Mouse (Mus musculus): ENCODE results near the gene Ice2.

Gene Ice2

DNA sequence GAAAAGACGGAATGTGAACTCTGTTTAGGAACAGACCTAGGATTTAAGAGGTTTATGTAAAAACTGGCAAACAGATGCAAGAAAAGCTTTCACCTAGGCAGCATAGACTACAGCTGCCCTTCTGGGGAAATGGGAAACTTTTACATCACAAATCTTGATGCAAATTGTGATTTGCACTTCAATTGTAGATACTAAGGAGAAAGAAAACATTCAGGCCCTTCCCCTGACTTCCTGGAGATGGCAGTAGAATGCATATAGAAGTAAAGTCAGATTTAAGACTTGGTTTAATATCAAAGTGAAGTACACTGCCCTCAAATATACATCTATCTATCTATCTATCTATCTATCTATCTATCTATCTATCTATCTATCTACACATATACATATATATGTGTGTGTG, 21.8 kb downstream of the Ice2 start:
- DNase-seq (ENCODE audit: low read depth): peak; percentile 54

DNA sequence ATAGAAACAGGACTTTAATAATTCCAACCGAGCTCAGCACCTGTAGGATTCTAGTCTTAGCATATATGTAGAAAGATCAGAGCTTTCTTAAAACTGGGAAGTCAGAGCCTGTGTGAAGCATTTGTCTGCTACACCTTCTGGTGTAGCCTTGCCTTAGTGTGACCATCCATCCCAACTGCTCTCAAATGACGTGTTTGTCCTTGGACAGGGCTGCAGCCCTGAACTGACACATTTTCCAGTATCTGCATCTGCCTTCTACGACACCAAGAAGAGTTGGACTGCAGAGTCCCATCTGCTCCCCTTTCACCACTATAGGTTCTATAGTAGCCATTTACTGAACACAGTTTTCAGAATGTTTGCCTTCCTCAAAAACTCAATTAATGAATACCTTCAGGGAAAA, 32.8 kb downstream of the Ice2 start:
- no peak for DNase-seq (ENCODE audit: low read depth)

GRCm38 (mm10) chr9:69431863-69432555, 34.3 kb downstream of the Ice2 start:
- no peak for DNase-seq (ENCODE audit: low read depth)

GRCm38 (mm10) chr9:69435194-69435593, 37.5 kb downstream of the Ice2 start:
- no peak for DNase-seq (ENCODE audit: low read depth)

GRCm38 (mm10) chr9:69435662-69436061, 38.0 kb downstream of the Ice2 start:
- DNase-seq (ENCODE audit: low read depth): no peak

GRCm38 (mm10) chr9:69439805-69440357, 42.2 kb downstream of the Ice2 start:
- DNase-seq (ENCODE audit: low read depth): peak; percentile 95

- peak; percentile 93 for DNase-seq (ENCODE audit: low read depth)
These were observed 44.8 kb downstream of the Ice2 start for GRCm38 (mm10) chr9:69442471-69443038.

DNA sequence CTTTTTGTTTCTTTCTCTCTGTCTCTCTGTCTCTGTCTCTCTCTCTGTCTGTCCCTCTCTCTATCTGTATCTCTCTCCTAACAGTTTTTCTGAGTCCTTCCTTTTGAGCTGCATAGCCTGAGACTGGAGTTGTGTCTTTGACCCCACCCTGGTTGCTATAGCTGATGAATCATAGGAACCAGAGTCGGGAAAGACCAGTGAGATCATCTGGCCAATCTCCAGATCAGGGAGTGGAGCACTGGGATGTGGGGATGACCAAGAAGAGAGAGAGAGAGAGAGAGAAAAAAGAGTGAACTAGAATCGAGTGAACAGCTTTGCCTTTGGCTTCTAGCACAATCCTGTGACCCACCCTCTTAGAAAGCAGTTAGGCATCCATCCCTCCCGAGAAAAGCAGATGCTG, 45.5 kb downstream of the Ice2 start:
- peak; percentile 76 for DNase-seq (ENCODE audit: low read depth)

DNA sequence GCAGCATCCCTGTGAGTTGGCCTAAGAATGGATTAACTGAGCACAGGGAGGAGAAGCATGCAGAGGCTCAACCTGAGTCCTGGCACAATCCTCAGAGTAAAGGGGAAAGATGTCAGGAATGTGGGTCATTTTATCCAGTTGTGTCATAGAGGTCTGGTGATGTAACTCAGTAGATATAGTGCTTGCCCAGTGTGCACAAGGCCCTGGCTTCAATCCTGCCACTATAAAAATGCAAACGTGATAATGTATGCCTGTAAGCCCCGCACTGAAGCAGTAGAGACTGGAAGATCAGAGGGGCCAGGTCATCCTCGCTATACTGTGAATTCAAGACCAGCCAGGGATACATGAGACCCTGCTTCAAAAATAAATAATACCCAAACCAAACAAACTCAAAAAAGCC, 51.1 kb downstream of the Ice2 start:
- DNase-seq (ENCODE audit: low read depth): no peak

DNA sequence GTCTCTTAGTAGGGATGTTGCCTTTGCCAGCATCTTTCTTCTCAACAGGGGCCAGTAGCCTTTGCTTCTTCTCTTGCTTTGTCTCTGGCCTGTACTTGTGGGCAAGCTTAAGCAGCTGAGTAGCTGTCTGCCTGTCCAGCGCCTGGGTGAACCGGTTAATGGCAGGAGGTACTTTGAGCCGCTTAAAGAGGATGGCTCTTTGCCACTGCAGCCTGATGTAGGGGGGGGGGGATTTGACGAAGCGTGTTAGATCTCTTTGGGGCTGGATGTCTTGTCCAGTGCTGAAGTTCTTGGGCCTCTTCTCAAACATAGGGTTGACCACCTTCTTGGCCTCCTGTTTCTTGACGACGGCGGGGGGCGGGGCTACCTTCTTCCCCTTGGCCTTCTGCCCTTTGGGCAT, 52.9 kb downstream of the Ice2 start:
- DNase-seq (ENCODE audit: low read depth): no peak

DNA sequence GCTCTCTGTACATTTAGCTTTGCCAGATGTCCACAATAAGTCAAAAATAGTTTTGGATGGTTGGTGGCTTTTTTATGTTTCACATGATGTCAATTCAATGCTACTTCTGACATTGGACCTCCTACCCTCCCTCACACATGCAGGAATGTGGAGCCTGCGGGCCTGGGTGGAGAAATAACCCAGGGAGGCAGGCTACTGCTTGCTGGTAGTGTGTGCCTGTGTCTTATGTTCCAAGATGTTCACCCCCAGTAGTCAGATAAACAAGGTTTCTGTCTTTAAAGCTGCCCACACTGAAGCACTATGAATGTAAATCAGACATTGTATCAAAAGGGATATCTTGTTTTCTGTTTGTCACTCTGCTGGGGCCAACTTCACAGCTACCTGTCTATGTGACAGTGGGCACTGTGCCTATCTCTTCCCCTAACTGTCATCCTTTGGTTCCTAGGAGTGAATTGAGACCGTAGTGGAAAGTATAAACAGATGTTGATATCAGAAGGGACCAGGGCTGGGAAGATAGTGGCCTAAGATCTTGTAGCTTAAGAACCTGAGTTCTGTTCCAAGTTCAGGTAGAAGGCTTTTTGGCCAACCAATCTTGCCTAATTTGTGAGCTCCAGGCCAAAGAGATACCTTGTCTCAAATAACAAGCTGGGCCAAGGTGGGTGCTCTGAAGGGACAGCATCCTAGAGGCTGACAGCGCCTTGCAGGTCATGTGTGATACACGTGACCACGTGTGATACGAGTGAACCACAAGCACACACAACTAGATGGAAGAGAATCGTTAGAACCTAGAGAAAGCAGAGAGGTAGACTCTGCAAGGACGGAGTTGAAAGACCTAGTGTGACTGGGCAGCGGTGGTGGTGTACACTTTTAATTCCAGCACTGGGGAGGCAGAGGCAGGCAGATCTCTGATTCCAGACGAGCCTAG, 54.4 kb downstream of the Ice2 start:
- no peak for DNase-seq (ENCODE audit: low read depth)

DNA sequence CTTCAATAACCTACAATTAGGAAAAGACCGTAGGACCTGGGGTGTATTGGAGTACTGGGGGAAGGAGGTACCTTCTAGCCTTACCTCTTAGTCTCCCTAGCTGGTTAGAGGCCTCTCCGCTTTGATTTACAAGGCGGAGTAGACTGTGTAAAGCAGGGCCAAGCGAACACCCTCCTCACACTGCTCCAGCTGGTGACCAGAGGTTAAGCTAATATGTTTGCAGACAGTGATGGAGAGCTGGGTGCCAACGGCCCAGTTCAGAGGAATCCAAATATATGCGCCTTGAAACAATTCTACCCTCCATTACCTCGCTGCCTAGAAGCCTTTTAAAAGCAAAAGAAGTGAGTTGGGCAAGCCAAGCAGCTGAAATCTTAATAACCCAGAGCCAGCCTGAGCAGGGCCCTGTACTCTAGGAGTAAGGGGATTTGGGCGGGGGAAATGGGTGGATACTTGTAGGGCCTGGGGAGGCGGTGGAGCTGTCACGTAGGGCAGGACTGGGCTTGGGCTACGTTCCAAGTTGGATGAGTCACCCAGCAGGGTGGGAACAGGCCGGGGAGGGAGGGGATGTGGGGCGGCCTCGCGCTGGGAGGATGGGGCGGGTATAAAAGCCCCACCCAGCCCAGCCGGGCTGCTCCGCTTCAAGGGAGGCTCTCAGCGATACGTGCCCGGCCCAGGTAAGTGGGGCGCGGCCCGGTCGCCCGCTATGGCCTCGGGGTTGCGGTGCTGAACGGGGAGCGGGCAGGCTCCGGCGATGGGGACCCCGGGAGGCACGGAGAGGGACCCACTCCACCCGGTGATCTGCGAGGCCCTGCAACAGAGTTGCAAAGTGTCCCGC, 55.6 kb downstream of the Ice2 start, which contains the start of gene Anxa2:
Gene Anxa2, plus strand, starts transcription at position 555 of the 835 bp plus-strand sequence.
- peak; percentile 95 for DNase-seq (ENCODE audit: low read depth)

DNA sequence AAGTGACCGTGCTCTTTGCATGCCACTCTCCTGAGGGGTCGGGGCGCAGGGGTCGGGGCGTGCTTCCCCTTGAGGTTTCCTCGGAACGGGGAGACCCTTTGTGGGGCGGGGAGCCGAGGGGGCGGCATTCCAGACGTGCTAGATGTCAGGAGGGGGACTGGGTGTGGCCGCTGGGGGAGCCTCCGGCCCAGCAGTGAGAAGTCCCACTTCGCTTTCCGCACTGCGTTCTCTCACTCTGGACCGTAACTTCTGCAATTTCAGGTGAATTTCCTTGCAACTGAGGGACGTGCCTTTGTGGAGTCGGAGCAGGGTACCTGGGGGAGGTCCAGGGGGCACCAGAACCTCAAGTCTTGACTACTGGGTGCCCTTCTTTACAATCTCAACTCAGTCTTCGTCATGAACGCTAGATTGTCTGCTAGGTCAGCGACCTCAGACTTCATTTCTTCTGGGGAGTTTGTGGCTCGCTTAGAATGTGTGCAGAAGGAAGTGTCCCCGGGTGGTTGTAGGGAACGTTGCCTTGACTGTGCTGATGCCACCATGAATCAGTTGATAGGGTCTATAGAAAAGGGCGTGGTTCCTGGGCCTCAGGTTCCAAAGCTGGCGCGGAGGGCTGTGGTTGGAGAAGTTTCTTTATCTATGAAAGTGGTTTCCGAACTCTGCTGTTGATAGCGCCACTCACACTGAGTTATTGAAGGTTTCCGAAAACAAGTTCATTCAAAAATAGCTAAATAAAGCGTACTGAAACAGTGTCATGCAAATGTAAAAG, 56.4 kb downstream of the Ice2 start:
- peak; percentile 91 for DNase-seq (ENCODE audit: low read depth)

DNA sequence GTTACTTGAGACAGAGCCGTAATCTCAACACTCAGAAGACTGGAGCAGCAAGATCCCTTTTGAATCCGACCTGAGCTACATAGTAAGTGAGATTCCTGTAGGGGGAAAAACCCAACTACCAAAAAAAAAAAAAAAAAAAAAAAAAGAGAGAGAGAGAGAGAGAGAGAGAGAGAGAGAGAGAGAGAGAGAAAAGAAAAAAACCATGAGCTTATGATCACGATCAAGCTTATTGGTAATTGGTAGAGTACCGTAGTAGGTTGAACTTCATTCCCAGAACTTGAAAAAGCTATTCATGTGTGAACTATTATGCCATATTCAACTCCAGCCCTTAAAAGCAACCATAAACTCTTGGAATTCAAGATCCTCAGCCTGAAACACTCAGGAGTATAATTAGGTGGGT, 57.0 kb downstream of the Ice2 start:
- DNase-seq (ENCODE audit: low read depth): no peak

DNA sequence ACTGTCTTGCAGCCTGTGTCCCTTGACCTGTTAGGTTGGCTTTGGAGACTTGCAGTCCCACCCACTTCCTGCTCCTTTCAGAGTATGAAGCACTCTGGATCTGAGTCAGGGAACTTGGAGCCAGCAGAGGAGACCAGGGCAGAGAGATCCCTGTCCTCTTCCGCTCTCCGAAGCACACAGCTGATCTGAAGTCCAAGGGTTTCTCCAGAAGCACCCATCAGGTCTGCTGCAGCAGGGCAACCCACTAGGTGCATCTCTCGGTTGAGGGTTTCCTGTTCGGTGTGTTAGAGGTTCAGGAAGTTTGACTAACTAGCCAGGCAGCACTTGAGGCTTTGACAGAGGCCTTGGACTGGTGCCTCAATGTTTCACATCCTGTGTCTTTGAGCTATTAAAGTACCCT, 57.7 kb downstream of the Ice2 start:
- DNase-seq (ENCODE audit: low read depth): peak; percentile 77

GRCm38 (mm10) chr9:69456406-69457075, 58.8 kb downstream of the Ice2 start:
- DNase-seq (ENCODE audit: low read depth): no peak

DNA sequence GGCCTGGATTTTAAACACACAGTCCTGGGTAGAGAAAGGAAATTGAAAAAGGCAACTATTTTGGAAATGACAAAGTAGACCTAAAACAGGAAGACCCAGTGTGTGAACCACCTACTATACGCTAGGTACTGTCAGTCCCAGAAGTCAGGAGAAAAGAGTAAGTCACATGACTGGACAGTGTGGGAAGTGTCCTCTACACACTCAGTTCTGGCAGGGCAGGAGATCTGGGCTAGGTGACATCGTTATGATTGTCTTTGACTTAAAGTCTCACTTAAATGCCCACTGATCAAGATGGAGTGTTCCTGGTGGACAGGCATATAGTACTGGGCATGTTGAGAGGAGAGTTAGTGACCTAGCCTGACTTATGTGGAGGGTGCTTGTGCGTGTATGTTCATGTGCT, 59.4 kb downstream of the Ice2 start:
- no peak for DNase-seq (ENCODE audit: low read depth)

DNA sequence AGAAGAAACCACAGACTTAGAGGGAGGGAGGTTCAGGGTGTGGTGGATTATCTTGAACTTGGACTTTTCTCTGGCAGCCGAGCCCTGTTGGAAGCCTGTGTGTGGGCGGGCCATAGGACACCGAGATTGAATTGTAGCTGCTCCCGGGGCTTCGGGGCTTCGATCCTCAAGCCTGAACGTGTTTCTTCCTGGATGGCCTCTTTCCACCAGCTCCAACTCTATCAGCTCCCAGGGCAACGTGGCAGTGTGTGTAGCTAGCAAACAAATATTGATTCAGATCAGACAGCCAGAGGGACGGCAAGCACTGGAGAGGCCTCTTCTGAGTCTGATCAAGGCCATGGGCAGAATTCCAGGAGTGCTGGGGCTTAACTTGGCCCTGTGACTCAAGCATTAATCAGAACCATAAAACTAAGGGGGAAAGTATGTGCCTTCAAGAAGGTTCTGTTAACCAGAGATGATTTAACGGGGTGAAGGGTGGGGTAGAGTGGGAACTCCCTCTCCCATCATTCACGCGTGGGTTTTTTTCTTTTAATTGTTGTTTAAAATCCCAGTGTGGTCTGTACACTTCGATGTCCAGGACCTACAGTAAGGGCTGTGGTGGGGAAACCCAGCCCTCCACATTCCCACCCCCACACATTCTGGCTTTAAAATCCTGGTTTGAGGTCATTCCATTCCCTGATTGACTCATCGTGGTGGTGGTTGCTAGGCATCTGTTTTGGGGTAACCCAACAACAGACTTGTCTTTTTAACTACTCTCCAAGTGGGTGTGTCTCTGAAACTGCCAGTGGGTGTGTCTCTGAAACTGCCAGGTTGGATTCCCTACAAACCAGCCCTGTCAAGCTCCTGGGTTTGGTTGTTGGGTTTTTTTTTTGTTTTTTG, 60.3 kb downstream of the Ice2 start:
- DNase-seq (ENCODE audit: low read depth): peak; percentile 66

- no peak for DNase-seq (ENCODE audit: low read depth)
These were observed 61.3 kb downstream of the Ice2 start for GRCm38 (mm10) chr9:69458982-69459381.
